Mouse (Mus musculus) hindbrain, postnatal 0 days (tissue): ENCODE data around the gene Cad. TPM values are rescaled to one million over a fixed set of nuclear protein-coding genes. Genes with fewer than 3 reads are reported as not detected.

Experiments used
- ATAC-seq: fragments of 200-750 bp; cut with Nextera tagmentation; 2 replicates; pipeline ENCODE4 v1.8.0; 2017; ENCODE audit warnings: mild to moderate bottlenecking, moderate TSS enrichment, moderate library complexity
- DNase-seq: peaks from one replicate; pipeline ENCODE4 v3.0.0-alpha.2; 2015; ENCODE audit warnings: low spot score
- H3K27ac ChIP-seq: fragments of 300-500 bp; sonication (generic); 2 replicates; pipeline ENCODE4 v1.5.1; 2014; ENCODE audit warnings: mild to moderate bottlenecking
- H3K27me3 ChIP-seq: fragments of 300-500 bp; sonication (generic); 2 replicates; pipeline ENCODE4 v1.6.1; 2014; ENCODE audit warnings: low read length, mixed read lengths; ENCODE audit not compliant: insufficient read depth
- H3K36me3 ChIP-seq: fragments of 300-500 bp; sonication (generic); 2 replicates; pipeline ENCODE4 v1.6.1; 2014; ENCODE audit warnings: low read length, mixed read lengths; ENCODE audit not compliant: insufficient read depth
- H3K4me1 ChIP-seq: fragments of 300-500 bp; sonication (generic); 2 replicates; pipeline ENCODE4 v1.6.1; 2014; ENCODE audit warnings: antibody characterized with exemption, low read length, mixed read lengths; ENCODE audit not compliant: insufficient read depth
- H3K4me2 ChIP-seq: fragments of 300-500 bp; sonication (generic); 2 replicates; pipeline ENCODE4 v1.6.1; 2014; ENCODE audit warnings: low read depth, mild to moderate bottlenecking, low read length, moderate library complexity, mixed read lengths
- H3K4me3 ChIP-seq: fragments of 300-500 bp; sonication (generic); 2 replicates; pipeline ENCODE4 v1.5.1; 2014; ENCODE audit warnings: low read length
- H3K9ac ChIP-seq: fragments of 300-500 bp; sonication (generic); replicated peaks from 2 replicates; pipeline ENCODE4 v1.6.1; 2014; ENCODE audit warnings: mild to moderate bottlenecking, low read length, moderate library complexity, mixed read lengths
- H3K9me3 ChIP-seq: fragments of 300-500 bp; sonication (generic); 2 replicates; pipeline ENCODE4 v1.6.1; 2016; ENCODE audit warnings: low read length, mixed read lengths
- CTCF ChIP-seq: IDR thresholded peaks from 2 replicates; pipeline ENCODE4 v1.5.1; 2016; ENCODE audit warnings: antibody characterized with exemption, control low read depth, low read depth
- WGBS: fragments of 180-500 bp; shearing (Covaris S2); extraction: QIAGEN DNeasy Blood & Tissue Kit; methylation state at CpG from one replicate; pipeline ENCODE4 v1.1.7; 2014; 5-methylcytosine and 5-hydroxymethylcytosine counted together
- polyA plus RNA-seq: library from polyadenylated mRNA; unstranded; fragments of >200 nt; fragmentation: Nextera tagmentation; extraction: Ambion mirVana; gene quantifications from 2 replicates; pipeline ENCODE4 v1.2.1, GENCODE M21; 2015
- total RNA-seq: library from RNA; depleted of rRNA; stranded (reverse); fragments of >200 nt; gene quantifications from 2 replicates; pipeline ENCODE4 v1.2.3, GENCODE M21; 2014

Cad gene
- total and polyA plus RNA-seq, 2 experiments from 2014 or later, result 8.1 to 56.2 TPM

DNA sequence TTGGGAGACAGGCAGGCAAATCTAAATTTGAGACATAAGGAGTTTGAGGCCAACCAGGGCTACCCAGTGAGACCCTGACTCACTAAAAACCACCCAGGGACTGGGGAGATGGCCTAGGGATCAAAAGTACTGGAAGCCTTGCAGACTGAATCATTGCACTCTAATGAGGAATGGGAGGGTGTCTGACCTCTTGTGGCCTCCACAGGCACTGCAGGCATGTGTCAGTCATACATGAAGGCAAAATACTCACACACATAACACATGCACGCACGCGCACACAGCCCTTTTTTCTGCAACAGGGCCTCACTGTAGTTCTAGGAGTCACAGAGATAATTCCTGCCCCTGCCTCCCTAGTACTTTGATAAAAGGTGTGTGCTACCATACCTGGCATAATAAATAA lies 26.8 kb downstream of the Cad start:
- Histone ChIP-seq H3K4me1 (no peaks in the 10 kb centered on the region), H3K9ac (no peak overlapping the region), H3K9me3 (no peaks in the 10 kb centered on the region), H3K27ac (no peak overlapping the region), H3K4me2 (no peak overlapping the region), H3K4me3 (no peak overlapping the region), H3K27me3 (no peaks in the 10 kb centered on the region), H3K36me3 (peaks cover 26% of the 10 kb centered on the region)
- peak; percentile 79 for TF ChIP-seq CTCF
- ATAC-seq, result no peak
- peak; percentile 58 for DNase-seq
- WGBS, result 85% methylated on average over 3 of the region's 3 CpGs

DNA sequence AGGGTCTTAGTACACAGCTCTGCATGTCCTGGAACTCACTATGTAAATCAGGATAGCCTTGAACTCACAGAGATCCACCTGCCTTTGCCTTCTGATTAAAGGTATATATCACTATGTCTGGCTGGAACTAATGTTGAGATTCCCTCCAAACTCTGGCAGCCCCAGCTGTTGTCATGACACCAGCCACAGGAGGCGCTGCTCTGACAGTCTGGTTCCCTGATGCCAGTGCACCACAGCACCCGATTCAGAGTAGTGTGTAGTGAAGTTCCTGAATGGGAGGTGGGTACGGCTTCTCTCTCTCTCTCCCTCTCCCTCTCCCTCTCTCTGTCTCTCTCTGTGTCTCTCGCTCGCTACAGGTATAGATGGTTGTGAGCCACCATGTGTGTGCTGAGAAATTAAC lies 27.8 kb downstream of the Cad start:
- 12% methylated on average over 5 of the region's 5 CpGs for WGBS
- no peaks in the 10 kb centered on the region for H3K9me3 ChIP-seq
- ATAC-seq, result peak; percentile 68
- no peak overlapping the region for H3K4me3 ChIP-seq
- H3K36me3 ChIP-seq, result peaks cover 17% of the 10 kb centered on the region
- peak; percentile 76 for DNase-seq
- no peak overlapping the region for H3K4me2 ChIP-seq
- no peak overlapping the region for H3K9ac ChIP-seq
- no peaks in the 10 kb centered on the region for H3K27me3 ChIP-seq
- peak; percentile 81 for TF ChIP-seq CTCF
- no peak overlapping the region for H3K27ac ChIP-seq
- no peaks in the 10 kb centered on the region for H3K4me1 ChIP-seq

DNA sequence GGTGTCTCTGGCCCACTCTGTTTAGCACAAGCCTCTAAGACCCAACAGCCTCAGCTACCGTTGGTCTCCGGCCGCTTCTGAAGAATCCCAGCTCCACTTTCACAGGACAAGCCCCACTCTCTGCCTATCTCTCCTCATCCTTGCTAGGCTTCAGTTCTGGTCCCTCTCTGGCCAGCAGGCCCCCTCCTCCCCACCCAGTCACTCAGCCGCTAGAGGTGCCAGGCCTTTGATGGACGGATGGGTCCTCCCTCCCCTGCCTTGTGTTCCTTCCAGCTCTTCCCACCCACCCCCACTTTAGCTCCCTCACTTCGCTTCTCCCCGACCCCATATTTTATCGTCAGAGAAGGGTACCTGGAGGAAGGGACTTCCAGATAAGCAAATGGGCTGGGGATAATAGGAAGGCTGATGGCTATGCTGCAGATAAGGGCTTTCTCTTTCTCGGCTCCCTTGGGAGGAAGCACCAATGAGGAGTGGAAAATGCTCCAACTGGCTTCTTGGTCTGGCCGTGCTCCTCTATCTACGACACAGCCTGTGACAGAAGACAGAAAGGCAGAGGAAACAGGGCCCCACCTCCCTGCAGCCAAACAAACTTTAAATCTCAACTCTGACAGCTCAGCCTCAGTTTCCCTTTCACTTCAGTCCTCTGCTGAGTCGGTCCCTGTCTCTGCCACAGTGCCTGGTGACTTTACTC lies 28.5 kb downstream of the Cad start:
- H3K9me3 ChIP-seq, result no peaks in the 10 kb centered on the region
- DNase-seq (no peak), ATAC-seq (no peak)
- TF ChIP-seq CTCF, result no peak
- H3K4me2 ChIP-seq, result no peak overlapping the region
- H3K9ac ChIP-seq, result no peak overlapping the region
- H3K4me3 ChIP-seq, result no peak overlapping the region
- H3K27ac ChIP-seq, result no peak overlapping the region
- 36% methylated on average over 12 of the region's 12 CpGs for WGBS
- no peaks in the 10 kb centered on the region for H3K27me3 ChIP-seq
- H3K36me3 ChIP-seq, result peaks cover 11% of the 10 kb centered on the region
- H3K4me1 ChIP-seq, result no peaks in the 10 kb centered on the region

DNA sequence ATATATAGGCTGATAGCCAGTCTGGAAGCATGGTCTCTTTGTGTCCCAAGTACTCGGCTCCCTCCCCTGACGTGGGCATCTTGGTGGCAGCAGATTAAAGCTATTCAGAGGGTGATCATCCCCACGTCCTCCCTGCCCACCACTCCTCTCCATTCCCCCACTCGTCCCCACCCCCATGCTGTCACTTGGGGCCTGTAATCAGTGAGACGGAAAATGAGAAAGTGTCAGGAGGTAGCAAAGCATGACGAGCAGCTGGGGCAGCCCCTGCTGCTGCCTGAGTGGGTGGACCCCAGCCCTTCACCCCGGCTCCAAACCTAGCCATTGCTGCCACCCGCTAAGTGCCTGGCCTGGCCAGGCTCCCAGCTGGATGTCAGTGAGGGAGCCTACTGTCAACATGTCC lies 29.4 kb downstream of the Cad start:
- no peak overlapping the region for H3K4me3 ChIP-seq
- no peak overlapping the region for H3K4me2 ChIP-seq
- no peak for TF ChIP-seq CTCF
- ATAC-seq (peak; percentile 50), DNase-seq (peak; percentile 32)
- H3K36me3 ChIP-seq, result peaks cover 2% of the 10 kb centered on the region; the same call in 1 of the 2 replicates
- WGBS, result 4% methylated on average over 8 of the region's 8 CpGs
- H3K27me3 ChIP-seq, result no peaks in the 10 kb centered on the region
- no peaks in the 10 kb centered on the region for H3K9me3 ChIP-seq
- no peaks in the 10 kb centered on the region for H3K4me1 ChIP-seq
- H3K9ac ChIP-seq, result no peak overlapping the region
- no peak overlapping the region for H3K27ac ChIP-seq

DNA sequence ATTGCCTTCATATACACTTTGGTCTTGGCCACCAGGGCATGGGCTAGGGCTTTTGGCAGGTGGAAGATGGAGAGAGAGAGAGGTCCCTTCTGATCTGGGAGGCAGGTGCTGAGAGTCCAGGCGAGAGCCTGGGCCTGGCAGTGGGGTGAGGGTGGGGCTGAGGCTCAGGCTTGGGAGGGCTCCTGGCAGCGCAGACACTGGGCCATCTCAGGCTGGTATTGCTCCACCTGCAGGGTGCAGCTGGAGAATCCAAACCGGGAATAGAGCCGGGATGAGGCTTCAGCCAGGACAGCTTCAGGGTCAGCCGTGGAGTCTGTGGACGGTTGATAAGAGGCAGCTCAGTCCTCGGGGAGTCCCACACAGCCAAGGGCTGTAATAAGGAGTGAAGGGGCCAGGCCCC lies 32.0 kb downstream of the Cad start:
- Histone ChIP-seq H3K36me3 (no peaks in the 10 kb centered on the region), H3K27ac (no peak overlapping the region), H3K27me3 (peaks cover 12% of the 10 kb centered on the region), H3K4me1 (no peaks in the 10 kb centered on the region; the same call in 1 of the 2 replicates), H3K4me2 (no peak overlapping the region), H3K9me3 (no peaks in the 10 kb centered on the region), H3K9ac (no peak overlapping the region), H3K4me3 (no peak overlapping the region)
- TF ChIP-seq CTCF, result peak; percentile 26; the same call in 1 of the 2 replicates
- ATAC-seq (no peak), DNase-seq (no peak)
- 18% methylated on average over 7 of the region's 7 CpGs for WGBS

DNA sequence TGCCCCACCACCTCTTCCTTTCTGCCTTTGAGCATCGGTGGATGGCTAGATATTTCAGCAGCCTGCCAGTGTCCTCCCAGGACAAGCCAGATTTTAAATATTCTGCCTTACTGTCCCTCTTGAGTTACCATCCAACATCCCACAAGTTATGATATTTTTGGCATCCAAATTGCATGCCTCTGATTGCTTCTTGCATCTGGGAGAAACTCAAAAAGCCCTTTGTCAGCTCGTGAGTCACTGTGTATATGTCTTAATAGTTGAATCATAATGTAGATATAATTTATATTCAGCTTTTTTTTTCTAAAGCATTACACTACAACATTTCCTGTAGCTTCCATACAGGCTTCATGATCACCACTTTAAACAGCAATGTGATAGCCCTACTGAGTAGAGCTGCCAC lies 32.6 kb downstream of the Cad start:
- Histone ChIP-seq H3K27ac (no peak overlapping the region), H3K4me3 (no peak overlapping the region), H3K36me3 (no peaks in the 10 kb centered on the region), H3K9me3 (no peaks in the 10 kb centered on the region), H3K9ac (no peak overlapping the region), H3K27me3 (peaks cover 17% of the 10 kb centered on the region), H3K4me1 (no peaks in the 10 kb centered on the region; the same call in 1 of the 2 replicates), H3K4me2 (no peak overlapping the region)
- no peak for ATAC-seq
- no peak for TF ChIP-seq CTCF
- DNase-seq, result no peak
- WGBS, result 65% methylated on average over 2 of the region's 2 CpGs

DNA sequence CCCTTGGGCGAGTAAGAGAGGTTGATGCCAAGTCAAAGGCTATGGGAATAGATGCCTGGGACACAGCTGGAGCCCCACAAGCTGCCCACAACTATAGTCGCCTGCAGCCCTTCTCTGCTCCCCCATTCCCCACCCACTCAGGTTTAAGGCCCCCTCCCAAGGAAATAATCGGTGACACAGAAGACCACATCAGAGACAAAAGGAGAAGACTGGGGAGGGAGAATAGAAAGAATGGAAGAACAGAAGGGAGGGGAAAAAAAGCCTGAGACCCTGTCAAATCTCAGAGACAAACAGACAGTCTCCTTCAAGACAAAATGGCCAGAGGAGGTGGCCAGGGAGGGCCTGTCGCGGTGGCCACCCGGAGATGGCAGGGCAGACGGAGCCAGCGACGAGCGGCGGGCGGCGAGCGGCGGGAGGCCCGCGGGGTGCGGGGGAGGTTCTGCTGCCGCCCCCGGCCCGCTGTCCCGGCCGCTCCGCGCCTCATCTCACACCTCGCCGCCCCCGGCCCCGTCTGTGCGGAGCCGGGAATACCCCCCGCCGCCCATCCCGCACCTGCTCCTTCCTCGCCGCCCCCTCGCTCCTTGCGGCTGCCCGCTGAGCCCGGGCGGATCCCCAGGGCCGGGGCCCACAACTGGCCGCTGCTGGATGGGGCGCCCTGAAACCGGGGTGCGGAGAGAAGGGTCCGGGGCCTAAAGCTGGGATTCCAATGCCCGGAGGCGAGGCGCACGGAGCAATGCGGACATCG lies 37.8 kb downstream of the Cad start:
- no peak for TF ChIP-seq CTCF
- WGBS, result 3% methylated on average over 38 of the region's 53 CpGs

More for the DNA sequence above, 37.8 kb downstream of the Cad start:
- peak overlapping the region; percentile 49; the same call in 1 of the 2 replicates for H3K27ac ChIP-seq
- H3K9ac ChIP-seq, result peak overlapping the region; percentile 48
- 0 out of 2 replicates have a peak, but pooled peaks have one; percentile 14 for ATAC-seq
- peak overlapping the region; percentile 43 for H3K4me3 ChIP-seq
- no peaks in the 10 kb centered on the region for H3K36me3 ChIP-seq
- DNase-seq, result no peak
- peaks cover 51% of the 10 kb centered on the region for H3K27me3 ChIP-seq
- peaks cover 5% of the 10 kb centered on the region for H3K4me1 ChIP-seq
- H3K4me2 ChIP-seq, result peak overlapping the region; percentile 52
- no peaks in the 10 kb centered on the region for H3K9me3 ChIP-seq
